Mouse (Mus musculus) heart, embryonic 16.5 days (tissue): ENCODE results near the gene Gpd1. TPM values are rescaled to one million over a fixed set of nuclear protein-coding genes. Genes with fewer than 3 reads are reported as not detected.

ENCODE experiments used
- ATAC-seq: fragments of 200-750 bp; cut with Nextera tagmentation; replicated peaks from 2 replicates; pipeline ENCODE4 v1.8.0; 2017; ENCODE audit warnings: moderate number of reproducible peaks; ENCODE audit not compliant: insufficient read depth, low FRiP score; ENCODE audit errors: extremely low read depth
- H3K27ac ChIP-seq: fragments of 300-500 bp; sonication (generic); 2 replicates; pipeline ENCODE4 v1.5.1; 2014; ENCODE audit warnings: mild to moderate bottlenecking, low read length, control low read depth, moderate library complexity
- H3K27me3 ChIP-seq: fragments of 300-500 bp; sonication (generic); 2 replicates; pipeline ENCODE4 v1.6.1; 2014; ENCODE audit warnings: low read length, mixed read lengths; ENCODE audit not compliant: control insufficient read depth, insufficient read depth
- H3K36me3 ChIP-seq: fragments of 300-500 bp; sonication (generic); 2 replicates; pipeline ENCODE4 v1.6.1; 2014; ENCODE audit not compliant: control insufficient read depth, insufficient read depth
- H3K4me1 ChIP-seq: fragments of 300-500 bp; sonication (generic); 2 replicates; pipeline ENCODE4 v1.6.1; 2014; ENCODE audit warnings: low read length, mixed read lengths; ENCODE audit not compliant: control insufficient read depth, insufficient read depth
- H3K4me2 ChIP-seq: fragments of 300-500 bp; sonication (generic); 2 replicates; pipeline ENCODE4 v1.6.1; 2014; ENCODE audit warnings: low read depth, mild to moderate bottlenecking, control low read depth, low read length
- H3K4me3 ChIP-seq: fragments of 300-500 bp; sonication (generic); 2 replicates; pipeline ENCODE4 v1.5.1; 2014; ENCODE audit warnings: mild to moderate bottlenecking, control low read depth, low read length
- H3K9ac ChIP-seq: fragments of 300-500 bp; sonication (generic); 2 replicates; pipeline ENCODE4 v1.6.1; 2014; ENCODE audit warnings: low read length, control low read depth
- H3K9me3 ChIP-seq: fragments of 300-500 bp; sonication (generic); replicated peaks from 2 replicates; pipeline ENCODE4 v1.6.1; 2016; ENCODE audit warnings: low read length; ENCODE audit not compliant: control insufficient read depth
- WGBS: fragments of 180-500 bp; shearing (Covaris S2); extraction: QIAGEN DNeasy Blood & Tissue Kit; methylation state at CpG from one replicate; pipeline ENCODE4 v1.1.7; 2014; 5-methylcytosine and 5-hydroxymethylcytosine counted together
- polyA plus RNA-seq: library from polyadenylated mRNA; unstranded; fragments of >200 nt; fragmentation: Nextera tagmentation; extraction: Ambion mirVana; gene quantifications from 2 replicates; pipeline ENCODE4 v1.2.1, GENCODE M21; 2015

The Gpd1 gene
- polyA plus RNA-seq: 2.4 and 2.7 TPM in 2 replicates

DNA sequence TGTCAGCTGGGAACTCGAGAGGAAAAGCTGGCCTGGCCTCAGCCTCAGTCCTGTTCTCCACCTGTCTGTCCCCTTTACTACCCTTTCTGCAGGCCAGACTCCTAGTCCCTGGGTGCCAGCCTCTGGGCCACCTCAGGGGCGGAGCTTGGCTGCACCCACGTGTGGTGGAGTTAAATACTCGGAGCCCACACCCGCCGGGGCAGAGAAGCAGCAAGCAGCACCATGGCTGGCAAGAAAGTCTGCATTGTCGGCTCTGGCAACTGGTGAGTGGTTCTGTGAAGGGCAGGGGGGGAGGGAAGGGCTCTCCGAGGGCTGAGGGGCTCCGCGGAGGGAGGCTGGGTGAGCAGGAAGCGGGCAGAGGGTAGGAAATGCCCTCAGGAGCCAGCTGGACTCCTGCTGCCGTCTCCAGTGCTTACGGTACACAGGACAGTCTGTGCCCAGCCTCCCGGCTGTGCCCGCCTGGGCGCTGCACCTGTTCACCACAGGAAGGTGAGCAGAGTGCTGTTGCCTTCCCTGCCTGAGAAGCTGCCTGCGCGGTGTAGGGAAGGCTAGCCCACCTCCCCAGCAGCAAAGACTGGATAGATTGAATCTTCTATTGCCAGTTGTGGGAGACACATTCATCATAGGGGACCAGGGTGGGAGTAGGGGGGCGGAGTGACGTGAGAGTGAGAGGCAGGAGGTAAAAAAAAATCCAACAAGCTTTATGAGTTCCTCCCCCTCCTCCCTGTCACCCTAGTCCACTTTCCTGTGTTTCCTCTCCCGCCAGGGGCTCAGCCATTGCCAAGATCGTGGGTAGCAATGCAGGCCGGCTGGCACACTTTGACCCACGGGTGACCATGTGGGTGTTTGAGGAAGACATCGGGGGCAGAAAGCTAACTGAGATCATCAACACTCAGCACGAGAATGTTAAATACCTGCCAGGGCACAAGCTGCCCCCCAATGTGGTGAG, at the start of gene Gpd1:
TSS of gene Gpd1 (plus strand) at position 130 of the 949 bp plus-strand sequence.
- no peak for ATAC-seq
- H3K9ac ChIP-seq: 0 out of 2 replicates have a peak within 1 kb of the TSS, but pooled peaks have one; percentile 1
- H3K27ac ChIP-seq: no peak within 1 kb of the TSS
- 61% methylated on average over 26 of the region's 26 CpGs for WGBS
- peaks cover 7% of the 10 kb centered on the region for H3K36me3 ChIP-seq
- no peaks in the 10 kb centered on the region for H3K27me3 ChIP-seq
- H3K4me3 ChIP-seq: no peak within 1 kb of the TSS
- no peaks in the 10 kb centered on the region for H3K9me3 ChIP-seq
- H3K4me1 ChIP-seq: peaks cover 24% of the 10 kb centered on the region
- H3K4me2 ChIP-seq: no peak within 1 kb of the TSS

DNA sequence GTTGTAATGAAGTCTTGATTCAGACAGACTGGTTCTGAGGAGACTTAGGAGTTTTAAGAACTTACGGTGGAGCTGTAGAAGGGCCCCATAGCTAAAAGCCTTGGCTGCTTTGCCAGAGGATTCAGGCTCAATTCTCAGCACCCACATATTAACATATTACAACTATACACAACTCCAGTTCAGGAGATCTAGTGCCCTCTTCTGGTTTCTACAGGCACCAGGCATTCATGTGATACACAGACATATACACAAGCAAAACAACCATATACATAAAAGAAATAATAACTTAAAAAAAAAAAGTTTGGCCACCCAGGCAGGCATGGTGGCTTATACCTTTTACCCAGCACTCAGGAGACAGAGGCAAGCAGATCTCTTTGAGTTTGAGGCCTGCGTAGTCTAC, 49.8 kb upstream of the Gpd1 start:
- Histone ChIP-seq H3K27me3 (peaks cover 52% of the 10 kb centered on the region), H3K4me1 (peaks cover 11% of the 10 kb centered on the region), H3K9ac (no peak overlapping the region), H3K36me3 (no peaks in the 10 kb centered on the region), H3K4me2 (no peak overlapping the region), H3K4me3 (no peak overlapping the region), H3K9me3 (no peaks in the 10 kb centered on the region), H3K27ac (no peak overlapping the region)
- ATAC-seq: no peak
- WGBS: 97% methylated on average over 2 of the region's 2 CpGs

DNA sequence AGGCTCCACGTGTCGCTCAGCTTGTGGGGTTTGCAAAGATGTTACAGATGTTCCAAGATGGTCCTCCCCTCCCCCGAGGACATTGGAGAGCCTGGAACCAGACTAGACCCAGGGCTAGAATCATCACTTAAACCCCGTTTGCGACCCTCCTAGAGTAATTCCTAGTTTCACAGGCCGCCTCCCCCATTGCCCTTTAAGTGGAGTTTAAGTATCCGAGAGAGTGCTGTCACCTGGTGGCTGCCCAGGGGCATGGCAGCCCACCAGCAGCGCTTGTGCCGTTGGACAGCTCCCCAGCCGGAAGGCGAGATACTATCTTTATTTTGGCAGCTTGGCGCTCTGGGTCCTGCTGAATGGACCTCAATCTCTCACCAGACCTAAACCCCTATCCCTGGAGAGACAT, 48.4 kb upstream of the Gpd1 start:
- Histone ChIP-seq H3K9me3 (no peaks in the 10 kb centered on the region), H3K4me1 (peaks cover 9% of the 10 kb centered on the region), H3K4me2 (no peak overlapping the region), H3K36me3 (no peaks in the 10 kb centered on the region), H3K27ac (no peak overlapping the region), H3K27me3 (peaks cover 61% of the 10 kb centered on the region), H3K9ac (no peak overlapping the region), H3K4me3 (no peak overlapping the region)
- WGBS: 2% methylated on average over 12 of the region's 12 CpGs
- ATAC-seq: no peak

DNA sequence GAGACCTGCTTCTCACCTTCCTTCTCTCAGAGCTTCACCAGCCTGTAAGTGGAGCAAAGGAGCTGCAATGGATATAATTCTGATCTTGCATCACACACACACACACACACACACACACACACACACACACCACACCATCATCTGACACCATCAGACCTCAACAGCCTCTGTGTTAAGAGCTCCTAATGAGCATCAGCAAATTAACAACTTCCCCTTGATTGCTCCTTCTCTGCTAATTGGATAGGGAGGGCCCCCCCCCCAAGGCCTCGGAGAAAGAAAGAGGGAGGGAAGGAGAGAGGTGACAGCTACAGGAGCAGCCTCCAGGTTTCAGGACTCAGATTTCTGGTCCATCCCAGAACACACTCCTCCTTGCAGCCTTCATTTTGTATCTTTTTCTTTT, 47.9 kb upstream of the Gpd1 start:
- Histone ChIP-seq H3K4me2 (no peak overlapping the region), H3K9me3 (no peaks in the 10 kb centered on the region), H3K27ac (no peak overlapping the region), H3K4me3 (no peak overlapping the region), H3K9ac (no peak overlapping the region), H3K27me3 (peaks cover 64% of the 10 kb centered on the region), H3K36me3 (no peaks in the 10 kb centered on the region), H3K4me1 (peaks cover 4% of the 10 kb centered on the region)
- 0% methylated on average over 1 of the region's 1 CpGs for WGBS
- ATAC-seq: no peak

DNA sequence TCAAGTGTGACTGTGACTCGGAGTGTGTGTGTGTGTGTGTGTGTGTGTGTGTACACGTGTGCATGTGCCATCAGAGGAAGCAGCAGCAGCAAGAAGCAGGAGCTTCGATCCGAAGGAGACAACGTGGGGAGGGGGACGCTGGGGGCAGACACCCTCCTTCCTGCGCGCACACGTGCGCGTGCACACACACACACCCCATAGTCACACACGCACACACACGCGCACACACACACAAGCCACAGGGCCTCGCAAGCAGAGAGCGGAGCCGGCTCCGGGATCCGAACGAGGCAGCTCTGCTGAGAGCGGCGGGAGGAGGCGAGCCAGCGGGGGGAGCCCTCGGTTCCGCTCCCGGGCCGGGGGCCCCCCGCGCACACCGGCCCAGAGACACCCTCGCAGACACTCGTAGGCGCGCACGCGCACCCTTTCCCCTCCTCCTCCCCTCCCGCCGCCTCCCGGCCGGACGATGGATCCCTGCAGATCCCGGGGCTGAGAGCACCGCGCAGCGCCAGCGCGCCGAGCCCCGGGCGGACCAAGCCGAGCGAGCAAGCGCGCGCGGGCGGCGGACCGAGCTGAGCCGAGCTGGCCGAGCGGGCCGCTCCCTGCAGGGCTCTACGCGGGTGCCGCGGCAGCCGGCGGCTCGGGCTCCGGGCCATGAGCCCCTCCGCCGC, 47.0 kb upstream of the Gpd1 start, which contains the start of gene Asic1:
TSS of gene Asic1 (plus strand) at position 215 of the 668 bp plus-strand sequence.
- Histone ChIP-seq H3K9me3 (no peaks in the 10 kb centered on the region), H3K27me3 (peaks cover 67% of the 10 kb centered on the region), H3K27ac (no peak within 1 kb of the TSS), H3K4me3 (peak within 1 kb of the TSS; percentile 64), H3K36me3 (no peaks in the 10 kb centered on the region), H3K4me1 (peaks cover under 1% of the 10 kb centered on the region), H3K9ac (peak within 1 kb of the TSS; percentile 74), H3K4me2 (peak within 1 kb of the TSS; percentile 98)
- under 1% methylated on average over 70 of the region's 74 CpGs for WGBS
- ATAC-seq: peak; percentile 68

DNA sequence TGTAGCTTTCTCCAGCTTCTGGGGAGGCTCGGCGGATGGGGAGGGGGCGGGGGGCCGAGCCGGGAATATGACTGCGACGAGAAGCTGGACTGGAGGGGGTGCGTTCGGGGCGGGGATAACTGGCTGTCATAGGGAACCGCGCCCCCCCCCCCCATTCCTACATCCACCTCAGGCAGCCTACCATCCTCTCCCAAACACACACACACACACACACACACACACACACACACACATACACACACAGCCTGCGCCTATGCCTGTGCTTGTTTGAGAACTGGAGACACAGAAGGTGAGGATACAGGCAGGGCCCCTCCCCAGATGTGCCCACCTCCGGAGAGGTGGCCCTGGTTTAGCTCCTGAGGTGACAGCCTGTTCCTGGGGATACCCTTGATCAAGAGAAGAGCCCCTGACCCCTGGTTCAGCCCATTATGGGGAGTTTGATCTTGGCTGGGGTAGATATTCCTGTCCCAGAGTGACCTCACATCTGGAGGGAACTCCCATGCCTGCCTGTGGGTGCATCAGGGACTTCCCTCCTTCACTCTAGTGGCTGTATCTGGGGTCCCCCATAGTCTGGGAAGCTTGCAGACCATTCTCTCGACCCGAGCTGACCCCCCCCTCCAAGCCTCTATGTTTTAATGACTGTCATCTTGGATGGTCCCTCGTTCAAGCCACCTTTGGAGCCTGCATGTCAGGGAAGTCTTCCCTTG, 46.2 kb upstream of the Gpd1 start:
- H3K27me3 ChIP-seq: peaks cover 63% of the 10 kb centered on the region
- H3K4me3 ChIP-seq: peak overlapping the region; percentile 64
- peak overlapping the region; percentile 98 for H3K4me2 ChIP-seq
- H3K4me1 ChIP-seq: no peaks in the 10 kb centered on the region
- H3K9ac ChIP-seq: peak overlapping the region; percentile 74
- 9% methylated on average over 11 of the region's 17 CpGs for WGBS
- H3K9me3 ChIP-seq: no peaks in the 10 kb centered on the region
- no peak for ATAC-seq
- no peaks in the 10 kb centered on the region for H3K36me3 ChIP-seq
- no peak overlapping the region for H3K27ac ChIP-seq

DNA sequence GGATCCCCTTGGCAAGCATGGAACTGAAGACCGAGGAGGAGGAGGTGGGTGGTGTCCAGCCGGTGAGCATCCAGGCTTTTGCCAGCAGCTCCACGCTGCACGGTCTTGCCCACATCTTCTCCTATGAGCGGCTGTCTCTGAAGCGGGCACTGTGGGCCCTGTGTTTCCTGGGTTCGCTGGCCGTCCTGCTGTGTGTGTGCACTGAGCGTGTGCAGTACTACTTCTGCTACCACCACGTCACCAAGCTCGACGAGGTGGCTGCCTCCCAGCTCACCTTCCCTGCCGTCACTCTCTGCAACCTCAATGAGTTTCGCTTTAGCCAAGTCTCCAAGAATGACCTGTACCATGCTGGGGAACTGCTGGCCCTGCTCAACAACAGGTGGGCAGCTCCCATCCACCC, 45.5 kb upstream of the Gpd1 start:
- no peaks in the 10 kb centered on the region for H3K9me3 ChIP-seq
- no peak overlapping the region for H3K4me3 ChIP-seq
- H3K27me3 ChIP-seq: peaks cover 58% of the 10 kb centered on the region
- 64% methylated on average over 14 of the region's 14 CpGs for WGBS
- no peak overlapping the region for H3K9ac ChIP-seq
- no peaks in the 10 kb centered on the region for H3K36me3 ChIP-seq
- no peak overlapping the region for H3K4me2 ChIP-seq
- no peak for ATAC-seq
- no peaks in the 10 kb centered on the region for H3K4me1 ChIP-seq
- no peak overlapping the region for H3K27ac ChIP-seq

DNA sequence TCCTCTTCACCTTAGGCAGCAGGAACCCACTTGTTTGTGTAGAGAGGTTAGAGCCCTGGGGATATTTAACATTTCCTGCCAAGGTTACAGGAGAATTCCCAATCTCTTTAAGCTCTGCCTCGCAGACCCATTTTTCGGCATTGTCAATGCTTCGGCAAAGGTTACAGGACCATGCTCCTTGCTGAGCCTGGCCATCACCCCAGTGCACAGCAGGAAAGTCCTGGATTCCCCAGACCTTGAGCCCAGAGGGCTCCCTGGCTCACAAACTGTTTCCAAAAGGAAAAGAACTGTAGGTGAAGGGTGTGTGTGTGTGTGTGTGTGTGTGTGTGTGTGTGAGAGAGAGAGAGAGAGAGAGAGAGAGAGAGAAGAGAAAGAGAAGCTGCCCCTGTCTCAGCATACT, 42.4 kb upstream of the Gpd1 start:
- H3K27me3 ChIP-seq: peaks cover 45% of the 10 kb centered on the region

More for the DNA sequence above, 42.4 kb upstream of the Gpd1 start:
- Histone ChIP-seq H3K4me2 (no peak overlapping the region), H3K4me3 (no peak overlapping the region), H3K9ac (no peak overlapping the region), H3K9me3 (no peaks in the 10 kb centered on the region), H3K4me1 (no peaks in the 10 kb centered on the region; the same call in 1 of the 2 replicates), H3K36me3 (no peaks in the 10 kb centered on the region), H3K27ac (no peak overlapping the region)
- ATAC-seq: no peak
- WGBS: 69% methylated on average over 3 of the region's 3 CpGs
